Mouse (Mus musculus) urinary bladder, postnatal 36 days (tissue): Measurements from ENCODE around the gene Capzb.

Experiments
- DNase-seq, 2 experiments: peaks; one replicate each; pipeline ENCODE4 v3.0.0; 2022; ENCODE audit warnings: low spot score in 2 of 2, mixed read lengths in 1 of 2

Gene Capzb

GRCm38 (mm10) chr4:139305521-139305920, 112.8 kb downstream of the Capzb start:
- DNase-seq = no peak

DNA sequence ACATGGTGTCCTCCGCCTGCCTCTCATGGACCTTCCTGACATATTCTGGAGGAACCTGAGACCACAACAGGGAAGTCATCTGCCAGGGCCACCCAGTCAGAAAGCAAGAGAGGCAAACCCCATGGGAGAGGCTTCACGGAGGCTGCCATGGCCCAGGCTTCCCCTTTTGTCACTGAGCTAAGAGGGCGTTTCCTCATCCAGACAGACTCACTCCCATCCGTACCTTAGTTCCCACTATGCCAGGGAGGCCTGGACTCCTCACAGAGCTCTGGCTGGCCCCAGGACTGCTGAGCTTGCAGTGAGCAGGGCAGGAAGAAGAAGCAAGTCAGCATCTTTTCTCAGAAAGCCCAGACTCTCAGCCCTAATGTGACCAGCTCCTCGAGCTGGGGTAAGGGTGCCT, 115.2 kb downstream of the Capzb start:
- no peak for DNase-seq

- no peak for DNase-seq
These were observed 117.0 kb downstream of the Capzb start for GRCm38 (mm10) chr4:139309651-139310050.

DNA sequence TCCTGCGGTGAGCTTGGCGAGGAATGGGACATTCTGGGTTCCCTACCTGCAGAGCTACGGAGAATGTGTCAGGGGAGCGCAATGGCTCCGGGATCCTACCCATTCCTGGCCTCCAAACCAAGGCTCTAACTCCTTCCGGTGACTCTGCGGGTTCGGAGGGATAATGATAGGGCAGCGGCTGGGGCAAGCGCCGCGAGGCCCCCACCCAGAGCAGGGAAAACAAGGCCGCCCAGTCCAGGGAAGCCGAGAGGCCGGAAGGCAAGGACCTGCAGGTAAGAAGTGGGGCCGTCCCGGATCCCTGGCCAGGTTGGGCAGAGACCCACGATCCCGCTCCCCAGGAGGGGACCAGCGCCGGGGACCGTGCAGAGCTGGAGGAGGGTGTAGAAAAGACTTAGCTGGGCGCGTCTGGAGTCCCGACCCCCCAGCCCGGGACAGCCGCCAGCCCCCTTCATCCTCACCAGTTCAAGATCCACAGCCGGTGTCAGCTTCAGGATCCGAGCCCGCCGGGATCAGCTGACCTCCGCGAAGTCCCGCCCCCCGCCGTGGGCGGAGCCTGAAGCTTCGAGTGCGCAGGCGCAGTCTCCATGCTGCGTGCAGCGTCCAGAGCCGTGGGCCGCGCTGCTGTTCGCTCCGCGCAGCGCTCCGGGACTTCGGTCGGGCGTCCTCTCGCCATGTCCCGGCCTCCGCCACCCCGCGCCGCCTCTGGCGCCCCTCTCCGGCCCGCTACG, 117.6 kb downstream of the Capzb start, which contains the start of the genes Pqlc2 and Akr7a5:
TSS of gene Pqlc2 (minus strand) at position 538 of the 728 bp plus-strand sequence.
TSS of gene Akr7a5 (plus strand) at position 574 of the 728 bp plus-strand sequence.
- DNase-seq = peak; percentile 98

DNA sequence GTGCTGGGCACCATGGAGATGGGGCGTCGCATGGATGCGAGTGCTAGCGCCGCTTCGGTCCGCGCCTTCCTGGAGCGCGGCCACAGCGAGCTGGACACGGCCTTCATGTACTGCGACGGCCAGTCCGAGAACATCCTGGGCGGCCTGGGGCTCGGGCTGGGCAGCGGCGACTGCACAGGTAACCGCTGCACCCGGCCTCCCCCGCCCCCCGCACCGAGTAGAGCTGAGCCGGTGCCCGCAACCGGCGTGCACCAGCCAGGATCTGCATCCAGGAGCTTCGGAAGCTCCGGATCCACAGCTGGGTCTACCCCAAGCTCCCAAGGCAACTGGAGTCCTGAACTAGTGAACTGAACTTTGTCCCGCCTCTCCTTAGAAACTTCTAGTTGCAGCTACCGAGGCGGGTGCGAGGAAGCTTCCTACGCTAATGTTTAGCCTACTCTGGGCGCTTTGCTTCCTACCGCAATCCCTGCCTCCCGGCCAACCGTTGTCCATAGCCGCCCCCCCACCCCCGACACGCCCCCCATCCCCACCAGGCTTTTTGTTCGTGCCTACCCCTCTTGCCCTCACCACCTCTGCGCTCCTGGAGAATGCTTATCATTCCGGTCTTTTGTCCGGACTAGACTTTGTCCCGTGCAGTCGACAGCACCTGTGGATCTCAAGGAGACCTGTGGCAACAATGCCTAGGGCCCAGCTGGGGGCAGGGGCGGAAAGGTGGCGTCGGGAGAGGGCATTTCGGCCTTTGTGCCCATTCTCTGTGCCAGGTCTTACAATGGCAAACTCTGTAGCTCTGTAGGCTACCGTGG, 118.4 kb downstream of the Capzb start:
- DNase-seq = no peak

- no peak for DNase-seq
These were observed 119.0 kb downstream of the Capzb start for GRCm38 (mm10) chr4:139311707-139312106.

DNA sequence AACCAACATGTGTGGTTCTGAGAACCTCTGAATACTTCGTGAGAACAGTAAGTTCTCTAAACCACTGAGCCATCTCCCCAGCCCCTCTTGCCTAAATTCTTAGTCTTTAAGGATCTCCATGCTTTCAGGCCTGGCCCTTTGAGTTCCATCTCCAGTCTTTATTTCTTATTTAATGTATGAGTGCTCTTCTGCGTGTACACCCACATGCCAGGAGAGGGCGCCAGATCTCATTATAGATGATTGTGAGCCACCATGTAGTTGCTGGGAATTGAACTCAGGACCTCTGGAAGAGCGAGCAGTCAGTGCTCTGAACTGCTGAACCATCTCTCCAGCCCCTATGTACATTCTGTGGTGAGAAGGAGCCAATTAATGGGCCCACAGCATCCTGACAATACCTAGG, 119.9 kb downstream of the Capzb start:
- no peak for DNase-seq

- no peak for DNase-seq
These were observed 125.8 kb downstream of the Capzb start for GRCm38 (mm10) chr4:139318449-139318848.

DNA sequence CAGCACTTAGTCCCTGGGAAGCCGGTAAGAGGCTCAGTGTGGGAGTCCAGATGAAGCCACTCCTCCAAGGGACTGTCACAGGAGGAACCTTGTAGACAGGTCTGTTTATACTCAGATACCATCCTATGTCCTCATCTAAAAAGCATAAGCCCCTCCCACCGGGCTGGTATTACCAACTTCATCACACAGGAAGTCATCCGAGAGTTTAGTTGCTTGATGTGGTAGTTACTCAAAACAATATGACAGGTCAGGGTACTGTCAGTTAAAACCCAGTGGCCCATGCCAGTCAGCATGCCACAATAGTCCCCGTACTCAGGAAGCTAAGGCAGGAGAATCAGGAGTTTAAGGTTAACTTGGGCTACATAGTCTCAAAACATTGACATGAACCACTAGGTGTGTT, 127.0 kb downstream of the Capzb start:
- no peak for DNase-seq

DNA sequence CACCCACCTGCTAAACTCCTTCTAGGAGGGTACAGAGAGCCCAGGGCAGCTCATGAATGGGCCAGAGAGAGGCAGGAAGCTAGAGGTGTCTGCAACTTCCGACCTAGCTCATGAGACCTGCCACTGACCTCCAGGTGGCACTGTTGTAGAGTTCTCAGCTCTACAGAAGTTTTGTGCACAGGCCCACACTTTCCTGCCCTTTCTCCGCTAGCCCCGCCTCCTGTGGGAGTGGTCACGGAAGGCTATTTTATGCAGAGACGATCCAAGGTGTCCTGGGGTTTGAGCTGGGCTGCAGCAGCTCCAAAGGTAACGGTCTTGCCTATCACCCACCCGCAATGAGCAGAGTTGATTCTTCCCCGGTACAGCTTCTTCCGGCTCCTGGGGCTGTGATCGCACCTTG, 137.9 kb downstream of the Capzb start:
- DNase-seq = peak; percentile 60 to 75

DNA sequence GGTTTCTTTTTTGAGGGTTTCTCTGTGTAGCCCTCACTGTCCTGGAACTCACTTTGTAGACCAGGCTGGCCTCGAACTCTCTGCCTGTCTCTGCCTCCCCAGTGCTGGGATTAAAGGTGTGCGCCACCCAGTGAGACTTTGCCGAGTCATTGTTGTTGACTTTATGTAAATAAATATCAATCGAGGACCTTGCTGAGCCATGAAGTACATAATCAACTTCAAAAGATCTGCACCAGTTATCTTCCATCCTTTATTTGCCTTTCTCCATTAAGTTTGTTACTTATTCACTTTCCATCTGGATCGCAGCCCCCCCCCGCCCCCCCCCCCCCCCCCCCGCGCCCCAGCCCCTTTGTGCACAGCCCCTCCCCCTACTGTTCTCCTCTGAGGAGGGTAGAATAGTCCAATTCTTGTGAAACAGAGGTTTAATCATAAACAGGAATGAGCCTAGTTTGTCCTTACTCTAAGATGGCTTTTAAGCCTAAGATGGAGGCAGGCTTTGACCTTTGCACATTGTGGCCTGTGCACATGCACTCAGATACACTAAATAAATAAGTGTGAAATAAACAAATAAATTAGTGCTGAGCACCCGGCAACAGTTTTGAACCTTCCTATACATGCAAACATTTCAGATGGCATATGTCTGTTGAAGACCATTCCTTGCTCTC, 142.1 kb downstream of the Capzb start:
- DNase-seq = no peak

DNA sequence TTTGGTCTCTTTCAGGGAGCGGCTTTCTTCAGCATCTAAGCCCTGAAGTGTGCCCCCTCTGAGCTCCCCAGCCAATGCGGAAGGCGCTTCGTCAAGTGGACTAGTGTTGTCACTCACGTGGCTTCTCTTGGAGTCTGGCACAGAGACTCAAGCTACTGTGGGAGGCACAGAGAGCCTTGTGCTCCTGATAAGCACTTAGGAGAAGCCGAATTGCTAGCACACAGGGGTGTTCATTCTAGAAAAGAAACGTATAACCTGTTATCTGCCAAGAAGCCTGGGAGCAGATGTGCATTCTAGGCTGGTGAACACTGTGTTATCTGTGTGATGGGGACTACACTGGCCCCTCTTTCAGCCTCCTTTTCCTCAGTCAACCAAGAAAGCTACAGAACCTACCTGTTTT, 142.8 kb downstream of the Capzb start:
- no peak for DNase-seq

DNA sequence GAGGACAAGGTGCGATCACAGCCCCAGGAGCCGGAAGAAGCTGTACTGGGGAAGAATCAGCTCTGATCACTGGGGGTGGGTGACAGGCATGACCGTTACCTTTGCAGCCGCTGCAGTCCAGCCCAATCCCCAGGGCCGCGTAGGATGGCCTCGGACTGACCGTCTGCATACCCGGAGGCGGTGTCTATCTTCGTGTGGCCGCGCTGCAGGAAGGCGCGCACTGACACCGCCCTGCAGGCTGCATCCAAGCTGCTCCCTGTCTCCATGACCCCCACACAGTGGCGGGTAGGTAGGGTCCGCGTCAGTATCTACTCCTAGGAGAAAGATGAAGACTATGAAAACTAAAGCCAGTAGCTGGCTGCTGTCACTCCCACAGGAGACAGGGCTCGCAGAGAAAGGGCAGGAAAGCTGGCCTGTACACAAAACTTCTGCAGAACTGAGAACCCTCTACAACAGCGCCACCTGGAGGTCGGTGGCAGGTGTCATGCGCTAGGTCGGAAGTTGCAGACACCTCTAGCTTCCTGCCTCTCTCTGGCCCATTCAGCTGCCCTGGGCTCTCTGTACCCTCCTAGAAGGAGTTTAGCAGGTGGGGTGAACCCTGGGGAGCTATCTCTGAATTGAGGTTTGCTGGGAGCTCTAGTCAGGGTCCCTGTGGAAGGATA, 144.3 kb downstream of the Capzb start:
- DNase-seq = peak; percentile 71 to 79

DNA sequence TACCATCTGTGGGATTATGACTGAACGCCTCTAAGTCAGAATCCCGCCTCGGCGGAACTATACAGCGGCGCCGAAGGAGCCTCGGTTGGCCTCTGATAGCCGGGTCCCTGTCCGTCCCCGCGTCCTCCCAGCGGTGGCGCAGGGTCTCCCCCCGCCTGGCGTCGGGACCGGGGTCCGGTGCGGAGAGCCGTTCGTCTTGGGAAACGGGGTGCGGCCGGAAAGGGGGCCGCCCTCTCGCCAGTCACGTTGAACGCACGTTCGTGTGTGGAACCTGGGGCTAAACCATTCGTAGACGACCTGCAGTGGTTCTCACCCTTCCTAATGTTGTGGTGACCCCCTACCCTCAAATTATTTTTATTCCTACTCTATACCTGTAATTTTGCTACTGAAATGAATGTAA, 145.4 kb downstream of the Capzb start:
- no peak for DNase-seq

GRCm38 (mm10) chr4:139340835-139341234, 148.1 kb downstream of the Capzb start:
- DNase-seq = no peak
